Mouse (Mus musculus): ENCODE results near the gene Nadk2.

The Nadk2 gene

DNA sequence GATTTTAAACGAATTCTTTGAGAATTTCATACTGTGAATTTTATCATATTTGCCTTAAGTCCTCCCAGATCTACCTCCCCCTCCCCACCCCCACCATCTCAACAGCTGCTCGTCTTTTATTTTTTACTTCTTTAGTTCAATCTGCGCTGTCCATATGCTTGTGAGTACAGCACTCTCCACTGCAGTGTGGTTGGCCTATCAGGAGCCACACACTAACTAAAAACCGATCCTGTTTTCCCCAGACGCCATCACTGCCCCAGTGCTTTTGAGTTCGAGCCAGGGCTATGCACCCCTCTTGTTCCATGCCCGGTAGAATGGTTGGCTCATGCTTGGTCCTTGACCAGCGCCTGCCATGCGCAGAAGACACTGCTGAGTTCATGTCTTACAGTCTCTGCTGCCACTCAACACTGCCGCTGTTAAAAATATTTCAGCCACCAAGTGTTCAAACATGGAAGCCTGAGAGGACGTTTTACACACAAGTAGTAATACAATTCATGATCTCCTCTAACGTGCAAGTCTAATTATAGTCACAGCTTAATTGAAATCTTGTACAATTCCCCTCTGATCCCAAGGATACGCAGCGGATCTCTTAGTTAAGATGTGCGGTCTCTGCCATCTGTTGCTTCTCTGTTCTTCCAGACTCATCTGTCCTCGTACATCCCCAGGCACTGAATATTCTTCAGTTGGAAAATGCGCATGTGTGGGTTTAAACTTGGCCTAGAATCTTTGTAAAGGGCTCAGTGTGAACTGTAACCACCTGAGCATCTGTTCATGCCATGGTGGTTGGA lies 17.0 kb downstream of the Nadk2 start:
- DNase-seq (ENCODE audit: extremely low read depth, low read depth): no peak

DNA sequence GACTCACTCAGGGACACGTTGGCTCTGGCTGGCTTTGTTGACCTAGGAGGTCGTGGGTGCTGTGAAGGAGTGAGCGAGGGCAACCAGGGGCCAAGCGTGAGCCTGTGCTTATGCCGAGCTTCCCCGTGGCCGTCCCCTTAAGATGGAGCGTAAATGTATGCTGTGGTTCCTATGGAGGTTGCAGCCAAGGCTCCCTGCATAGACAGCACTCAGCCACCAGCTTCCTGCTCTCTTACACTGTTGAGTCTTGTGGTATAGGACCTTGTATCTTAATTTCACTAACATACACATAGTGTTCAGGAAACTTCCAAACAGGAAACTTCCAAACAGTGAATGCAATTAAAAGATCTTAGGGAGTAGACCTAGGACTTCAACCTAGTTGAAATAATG lies 17.6 kb downstream of the Nadk2 start:
- no peak for DNase-seq (ENCODE audit: extremely low read depth, low read depth)

DNA sequence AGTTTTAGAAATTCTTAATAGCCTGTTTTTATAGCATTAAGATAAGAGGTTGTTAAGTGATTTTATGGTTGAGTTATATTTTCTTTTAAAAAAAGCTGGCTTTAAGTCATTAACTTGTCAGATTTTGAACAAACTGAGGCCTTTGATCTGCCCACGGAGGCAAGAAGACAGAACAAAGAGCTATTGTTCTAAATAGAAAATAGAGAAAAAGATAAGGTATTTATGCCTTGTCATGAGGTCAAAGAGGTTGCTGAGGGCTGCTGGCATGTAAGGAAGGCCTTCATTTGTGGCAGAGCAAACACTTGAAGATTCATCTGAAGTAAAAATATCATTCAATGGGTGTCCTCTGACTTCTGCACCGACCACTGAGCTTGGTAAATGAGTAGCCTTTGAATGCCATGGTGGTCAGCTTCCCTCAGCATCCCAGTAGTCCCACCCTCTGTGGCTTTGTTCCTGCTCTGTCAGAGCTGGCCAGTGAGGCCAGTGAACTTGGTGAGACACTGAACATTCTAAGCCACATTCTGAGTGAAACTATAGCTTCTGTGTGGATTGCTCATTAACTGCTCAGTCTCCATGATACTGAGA lies 18.2 kb downstream of the Nadk2 start:
- no peak for DNase-seq (ENCODE audit: extremely low read depth, low read depth)

DNA sequence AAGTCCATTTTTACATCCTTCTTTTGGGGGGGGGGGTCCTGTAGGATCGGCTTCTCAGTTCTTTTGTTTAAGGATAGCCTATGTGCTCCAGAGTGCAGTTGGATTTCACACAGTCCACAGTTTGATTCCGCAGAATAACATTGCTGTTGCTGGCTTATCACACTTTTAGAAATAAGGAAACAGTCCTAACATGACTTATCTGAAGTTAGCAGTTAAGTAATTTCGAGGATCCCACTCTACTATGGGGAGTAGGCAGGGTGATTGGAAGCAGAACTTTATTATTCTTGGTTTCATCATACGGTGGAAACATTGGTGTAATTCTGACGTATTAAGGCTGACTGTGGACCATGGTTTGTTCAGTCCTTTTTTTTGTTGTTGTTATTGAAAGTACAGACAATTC lies 19.6 kb downstream of the Nadk2 start:
- peak; percentile 71 for DNase-seq (ENCODE audit: extremely low read depth, low read depth)

- no peak for DNase-seq (ENCODE audit: extremely low read depth, low read depth)
Measured at GRCm38 (mm10) chr15:9093598-9094365, 22.7 kb downstream of the Nadk2 start.

- DNase-seq (ENCODE audit: extremely low read depth, low read depth): no peak
Measured at GRCm38 (mm10) chr15:9094366-9094750, 23.3 kb downstream of the Nadk2 start.

GRCm38 (mm10) chr15:9096865-9097264 lies 25.8 kb downstream of the Nadk2 start:
- DNase-seq (ENCODE audit: extremely low read depth, low read depth): no peak

DNA sequence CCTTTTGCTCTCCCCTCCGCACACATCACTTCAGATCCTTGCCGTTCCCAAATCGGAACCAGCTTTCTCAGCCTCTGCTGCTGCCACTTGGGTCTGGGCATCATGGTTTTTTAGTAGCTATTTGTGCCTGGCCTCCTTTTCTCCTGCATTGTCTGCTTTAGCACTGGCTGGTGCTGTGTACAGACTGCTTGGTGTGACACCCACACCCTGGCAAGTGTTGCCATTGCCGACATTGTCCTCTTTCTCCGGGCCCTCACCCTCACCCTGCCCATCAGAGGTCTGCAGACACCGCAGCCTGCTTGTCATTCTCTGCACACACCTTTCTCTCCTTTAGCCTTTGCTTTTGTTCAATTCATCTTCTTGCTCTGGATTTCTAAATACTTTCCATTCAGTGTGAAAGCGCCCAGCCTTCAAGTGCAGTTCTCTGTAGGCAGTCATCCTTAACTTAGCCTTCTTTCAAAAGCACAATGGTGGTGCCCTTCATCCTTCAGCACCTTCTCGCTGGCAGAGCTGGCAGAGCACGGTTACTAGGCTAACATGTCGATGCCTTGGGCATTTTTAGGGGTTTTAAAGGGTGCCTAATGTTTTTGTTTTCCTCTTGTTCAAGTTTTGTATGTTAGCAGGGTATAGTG lies 29.5 kb downstream of the Nadk2 start:
- no peak for DNase-seq (ENCODE audit: extremely low read depth, low read depth)

GRCm38 (mm10) chr15:9106303-9107074 lies 35.4 kb downstream of the Nadk2 start:
- DNase-seq (ENCODE audit: extremely low read depth, low read depth): no peak

- no peak for DNase-seq (ENCODE audit: extremely low read depth, low read depth)
Measured at GRCm38 (mm10) chr15:9110526-9111347, 39.7 kb downstream of the Nadk2 start.

DNA sequence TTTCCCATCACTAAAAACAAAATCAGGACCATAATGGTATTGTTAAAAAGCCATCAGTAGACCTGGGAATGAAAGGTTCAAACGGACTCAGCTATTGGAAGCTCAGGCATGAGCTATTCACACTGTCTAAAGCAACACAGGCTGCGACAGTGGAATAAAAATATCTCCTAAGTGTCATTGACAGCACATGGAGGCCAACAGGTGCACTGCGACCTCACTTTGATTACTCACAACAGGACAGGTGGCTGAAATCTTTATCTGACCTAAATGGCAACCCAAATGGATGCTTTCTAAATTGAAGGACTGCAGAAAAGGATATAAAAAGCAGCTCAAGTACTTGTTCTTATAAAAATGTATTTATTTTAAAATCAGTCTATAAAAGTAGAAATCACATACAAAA lies 40.6 kb downstream of the Nadk2 start:
- DNase-seq (ENCODE audit: extremely low read depth, low read depth): no peak

GRCm38 (mm10) chr15:9113556-9113955 lies 42.5 kb downstream of the Nadk2 start:
- no peak for DNase-seq (ENCODE audit: extremely low read depth, low read depth)

DNA sequence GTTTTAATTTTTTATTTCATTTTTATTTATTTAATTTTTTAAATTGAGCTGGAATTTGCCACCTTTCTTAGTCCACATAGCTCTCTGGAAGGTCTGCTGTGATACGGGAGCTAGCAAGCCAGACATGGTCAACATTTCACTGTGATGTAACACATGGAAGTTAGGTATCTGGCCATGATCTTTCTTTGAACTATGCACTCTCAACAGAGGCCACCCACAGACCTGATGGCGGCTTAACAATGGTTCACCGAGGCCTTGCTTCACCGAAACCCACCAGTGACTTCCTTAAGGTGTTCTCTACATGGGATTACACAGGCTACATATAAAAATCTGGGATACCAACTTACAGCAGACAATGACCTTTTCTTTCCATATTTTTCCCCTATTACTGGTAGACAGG lies 43.1 kb downstream of the Nadk2 start:
- DNase-seq (ENCODE audit: extremely low read depth, low read depth): no peak

DNA sequence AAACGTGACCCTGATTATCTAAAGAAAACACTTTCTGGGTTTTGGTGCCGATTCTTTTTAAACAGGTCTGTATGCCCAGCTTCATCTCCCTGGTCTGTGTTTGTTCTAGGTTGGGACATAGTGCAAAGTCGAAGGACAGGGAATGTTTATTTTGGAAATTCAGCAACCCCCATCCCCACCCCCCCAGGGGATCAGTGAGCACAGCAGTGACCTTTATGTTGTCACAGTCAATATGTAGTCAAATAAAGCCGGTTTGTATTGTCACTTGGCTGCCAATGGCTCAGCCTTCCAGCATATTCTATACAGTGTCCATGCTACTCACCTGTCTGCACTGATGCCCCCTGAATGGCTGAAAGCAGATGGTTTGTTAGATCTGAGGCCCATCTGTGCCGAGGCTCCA lies 43.5 kb downstream of the Nadk2 start:
- DNase-seq (ENCODE audit: extremely low read depth, low read depth): no peak

- DNase-seq (ENCODE audit: extremely low read depth, low read depth): no peak
Measured at GRCm38 (mm10) chr15:9118852-9119251, 47.8 kb downstream of the Nadk2 start.

- peak; percentile 33 for DNase-seq (ENCODE audit: extremely low read depth, low read depth)
Measured at GRCm38 (mm10) chr15:9120081-9120480, 49.0 kb downstream of the Nadk2 start.

- peak; percentile 51 for DNase-seq (ENCODE audit: extremely low read depth, low read depth)
Measured at GRCm38 (mm10) chr15:9122989-9123388, 51.9 kb downstream of the Nadk2 start.

DNA sequence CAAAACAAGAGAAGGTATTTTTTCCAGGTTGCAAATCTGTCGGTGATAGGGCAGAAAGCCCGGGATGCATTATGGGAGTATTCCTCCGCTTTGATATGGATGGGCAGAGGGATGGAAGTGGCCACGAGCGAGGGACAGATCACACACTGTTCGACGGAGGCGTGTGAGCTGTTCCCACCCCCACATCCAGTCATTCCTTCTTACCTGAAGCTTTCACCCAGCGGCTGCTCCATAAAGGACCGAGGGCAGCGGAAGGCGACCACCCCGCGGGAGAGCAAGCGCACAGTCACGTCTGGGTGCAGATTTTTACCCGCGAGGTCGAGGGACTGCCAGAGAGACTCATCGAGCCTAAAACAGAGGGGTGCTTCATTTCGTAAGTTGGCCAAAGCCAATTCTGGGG lies 53.8 kb downstream of the Nadk2 start:
- DNase-seq (ENCODE audit: extremely low read depth, low read depth): no peak

- DNase-seq (ENCODE audit: extremely low read depth, low read depth): no peak
Measured at GRCm38 (mm10) chr15:9127051-9127791, 56.2 kb downstream of the Nadk2 start.

Data from MEL-GATA-1-ER (cell line).